Comparison of ENCODE assay signal across 8 mouse cellular contexts in the genomic region with DNA sequence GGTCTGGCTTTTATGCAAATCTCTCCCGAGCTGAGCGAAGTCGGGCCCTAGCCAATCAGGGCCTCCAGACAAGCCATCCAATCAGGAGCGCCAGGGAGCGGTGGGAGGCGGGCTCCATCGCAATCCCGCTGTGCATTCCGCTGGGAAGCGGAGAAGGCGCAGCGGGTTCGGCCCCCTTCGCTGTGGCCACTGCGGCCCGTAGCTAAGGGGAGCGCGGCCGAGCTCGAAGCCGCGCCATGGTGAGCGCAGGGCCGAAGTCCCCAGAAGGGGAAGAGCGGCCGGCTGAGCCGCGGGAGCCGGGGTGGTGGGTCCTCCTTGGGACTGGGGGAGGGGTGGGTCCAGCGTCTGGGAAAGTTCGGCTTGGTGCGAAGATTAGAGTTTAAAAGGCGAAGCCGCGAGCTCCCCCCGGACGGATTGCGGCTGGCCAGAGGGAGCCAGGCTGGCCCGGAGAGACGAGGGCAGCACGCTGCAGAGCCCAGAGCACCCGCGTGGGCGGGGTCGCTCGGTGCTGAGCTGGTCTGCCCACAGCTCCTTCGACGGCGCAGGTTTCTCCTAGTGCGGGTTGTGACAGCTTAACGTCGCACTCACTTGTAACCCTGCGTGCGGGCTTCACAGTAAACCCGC. TPM values are rescaled to one million over a fixed set of nuclear protein-coding genes. Genes with fewer than 3 reads are reported as not detected.
A peak's percentile ranks its signal among the peaks of the same experiment; 100 is the strongest.
DNase-seq lines count a peak whose midpoint lies in the region; ATAC-seq and TF ChIP-seq lines count a peak whose summit lies in the region.

Gene Zfp964 (plus strand): TSS at position 122 of the 624 bp plus-strand sequence.

- no peak for TF ChIP-seq CTCF in liver, embryonic 14.5 days (IDR thresholded peaks at IDR 0.05; ENCODE audit: low read depth)
- TF ChIP-seq CTCF in stomach, postnatal 0 days (IDR thresholded peaks at IDR 0.05; ENCODE audit: low read depth), result no peak

- under 1% methylated on average over 55 of the region's 55 CpGs for whole genome bisulfite sequencing in forebrain, embryonic 10.5 days
- under 1% methylated on average over 55 of the region's 55 CpGs for WGBS in heart, embryonic 15.5 days
- under 1% methylated on average over 53 of the region's 55 CpGs for WGBS in liver, embryonic 14.5 days (ENCODE audit: insufficient replicate concordance)
- WGBS in neural tube, embryonic 11.5 days, result under 1% methylated on average over 48 of the region's 55 CpGs
- WGBS in stomach, postnatal 0 days, result under 1% methylated on average over 50 of the region's 55 CpGs

- peak within 1 kb of the TSS; percentile 69 for H3K4me3 ChIP-seq in forebrain, embryonic 10.5 days
- peak within 1 kb of the TSS; percentile 81 for H3K4me3 ChIP-seq in heart, embryonic 15.5 days
- peak within 1 kb of the TSS; percentile 42 to 56 for H3K4me3 ChIP-seq in liver, embryonic 14.5 days (ENCODE audit: insufficient read depth in 1 of 2, low read depth in 2 of 2, low read length in 2 of 2)
- H3K4me3 ChIP-seq in neural tube, embryonic 11.5 days (ENCODE audit: low read depth, low read length), result peak within 1 kb of the TSS; percentile 58
- peak within 1 kb of the TSS; percentile 59 for H3K4me3 ChIP-seq in stomach, postnatal 0 days (ENCODE audit: low read depth, low read length)

- no peak for TF ChIP-seq EP300 in liver, embryonic 14.5 days (IDR thresholded peaks at IDR 0.05; ENCODE audit: low read depth)
- TF ChIP-seq EP300 in stomach, postnatal 0 days (optimal IDR thresholded peaks at IDR 0.05), result no peak

- H3K9ac ChIP-seq in heart, embryonic 15.5 days, result peak within 1 kb of the TSS; percentile 83
- peak within 1 kb of the TSS; percentile 31; the same call in 1 of the 2 replicates for H3K9ac ChIP-seq in liver, embryonic 14.5 days (replicated peaks)
- peak within 1 kb of the TSS; percentile 80 for H3K9ac ChIP-seq in neural tube, embryonic 11.5 days (ENCODE audit: low read length)
- H3K9ac ChIP-seq in stomach, postnatal 0 days (ENCODE audit: low read length), result peak within 1 kb of the TSS; percentile 73

- peaks cover 9% of the 10 kb centered on the region; the same call in 1 of the 2 replicates for H3K27me3 ChIP-seq in forebrain, embryonic 10.5 days (ENCODE audit: poor library complexity, severe bottlenecking)
- no peaks in the 10 kb centered on the region for H3K27me3 ChIP-seq in heart, embryonic 15.5 days
- peaks cover 11% of the 10 kb centered on the region for H3K27me3 ChIP-seq in liver, embryonic 14.5 days (ENCODE audit: control insufficient read depth, insufficient read depth, low read length)
- H3K27me3 ChIP-seq in neural tube, embryonic 11.5 days (ENCODE audit: control insufficient read depth, insufficient read depth, low read length), result no peaks in the 10 kb centered on the region
- no peaks in the 10 kb centered on the region for H3K27me3 ChIP-seq in stomach, postnatal 0 days (ENCODE audit: control insufficient read depth, insufficient read depth, low read length)

- peaks cover 6% of the 10 kb centered on the region for H3K36me3 ChIP-seq in forebrain, embryonic 10.5 days (replicated peaks)
- H3K36me3 ChIP-seq in heart, embryonic 15.5 days, result no peaks in the 10 kb centered on the region
- H3K36me3 ChIP-seq in liver, embryonic 14.5 days (replicated peaks; ENCODE audit: control insufficient read depth, insufficient read depth, low read depth), result no peaks in the 10 kb centered on the region
- H3K36me3 ChIP-seq in neural tube, embryonic 11.5 days (ENCODE audit: control insufficient read depth, insufficient read depth, low read length), result no peaks in the 10 kb centered on the region
- H3K36me3 ChIP-seq in stomach, postnatal 0 days (ENCODE audit: control insufficient read depth, insufficient read depth, low read length), result no peaks in the 10 kb centered on the region

- H3K9me3 ChIP-seq in forebrain, embryonic 10.5 days, result peaks cover 4% of the 10 kb centered on the region
- H3K9me3 ChIP-seq in heart, embryonic 15.5 days (replicated peaks), result no peaks in the 10 kb centered on the region
- H3K9me3 ChIP-seq in liver, embryonic 14.5 days (ENCODE audit: control insufficient read depth, low read length), result no peaks in the 10 kb centered on the region
- no peaks in the 10 kb centered on the region for H3K9me3 ChIP-seq in neural tube, embryonic 11.5 days (ENCODE audit: control insufficient read depth, low read length)
- no peaks in the 10 kb centered on the region for H3K9me3 ChIP-seq in stomach, postnatal 0 days (ENCODE audit: control insufficient read depth, low read length)

- peak; percentile 68 for DNase-seq in c-Kit-positive CD71-negative TER-119-negative erythroid progenitor cells, embryonic 14.5 days (ENCODE audit: low read depth)
- peak; percentile 92 for DNase-seq in forebrain, embryonic 10.5 days (ENCODE audit: extremely low spot score, low spot score)
- DNase-seq in kidney, postnatal 25 days, result peak; percentile 93 to 97
- peak; percentile 44 to 50 (median 50) for DNase-seq in liver, embryonic 14.5 days (ENCODE audit: low read depth in 3 of 3, low spot score in 3 of 3)
- peak; percentile 95 for DNase-seq in neural tube, embryonic 11.5 days (ENCODE audit: low spot score)
- DNase-seq in stomach, postnatal 0 days (ENCODE audit: low spot score), result peak; percentile 92

- peak within 1 kb of the TSS; percentile 94 for H3K27ac ChIP-seq in forebrain, embryonic 10.5 days
- H3K27ac ChIP-seq in heart, embryonic 15.5 days, result peak within 1 kb of the TSS; percentile 95
- H3K27ac ChIP-seq in liver, embryonic 14.5 days, result no peak within 1 kb of the TSS
- H3K27ac ChIP-seq in neural tube, embryonic 11.5 days (ENCODE audit: low read depth, low read length), result peak within 1 kb of the TSS; percentile 85
- H3K27ac ChIP-seq in stomach, postnatal 0 days (replicated peaks), result peak within 1 kb of the TSS; percentile 85

- peak; percentile 98 for ATAC-seq in CD4-positive, CD25-positive, alpha-beta regulatory T cell, adult 4 months
- peak; percentile 99 for ATAC-seq in heart, embryonic 15.5 days (replicated peaks; ENCODE audit: insufficient number of reproducible peaks, insufficient read depth, low FRiP score, low read depth)
- peak; percentile 90 for ATAC-seq in liver, embryonic 14.5 days (ENCODE audit: insufficient read depth)
- ATAC-seq in neural tube, embryonic 11.5 days (ENCODE audit: insufficient read depth, low FRiP score, low TSS enrichment), result peak; percentile 99
- ATAC-seq in stomach, postnatal 0 days (ENCODE audit: low FRiP score, low TSS enrichment), result peak; percentile 100

- H3K4me1 ChIP-seq in forebrain, embryonic 10.5 days, result peaks cover 13% of the 10 kb centered on the region
- H3K4me1 ChIP-seq in heart, embryonic 15.5 days (replicated peaks), result peaks cover 8% of the 10 kb centered on the region; the same call in 1 of the 2 replicates
- 0 out of 4 replicates have a peak, but pooled peaks cover 0 to 2% of the 10 kb centered on the region in 2 experiments for H3K4me1 ChIP-seq in liver, embryonic 14.5 days (replicated peaks; ENCODE audit: control insufficient read depth in 2 of 2, insufficient read depth in 2 of 2, low read length in 1 of 2)
- H3K4me1 ChIP-seq in neural tube, embryonic 11.5 days (ENCODE audit: control insufficient read depth, insufficient read depth, low read length), result no peaks in the 10 kb centered on the region; the same call in 1 of the 2 replicates
- peaks cover 4% of the 10 kb centered on the region; the same call in 1 of the 2 replicates for H3K4me1 ChIP-seq in stomach, postnatal 0 days (replicated peaks; ENCODE audit: control insufficient read depth, insufficient read depth)

- peak within 1 kb of the TSS; percentile 97 for H3K4me2 ChIP-seq in heart, embryonic 15.5 days
- peak within 1 kb of the TSS; percentile 66 for H3K4me2 ChIP-seq in liver, embryonic 14.5 days (ENCODE audit: low read depth)
- H3K4me2 ChIP-seq in neural tube, embryonic 11.5 days (ENCODE audit: low read depth), result peak within 1 kb of the TSS; percentile 86
- H3K4me2 ChIP-seq in stomach, postnatal 0 days (replicated peaks; ENCODE audit: low read depth), result peak within 1 kb of the TSS; percentile 90

RNA-seq across cellular contexts. Expression of gene Zfp964, which starts in this region (rescaled TPM):
- polyA plus RNA-seq in CD4-positive, CD25-positive, alpha-beta regulatory T cell, adult 4 months (2017; shearing (Covaris generic)), result under 1 TPM; 0.89 to 0.95 TPM
- polyA plus RNA-seq in forebrain, embryonic 10.5 days (2016; fragmentation: Nextera tagmentation; extraction: Ambion mirVana), result 2.1 and 2.6 TPM in 2 replicates
- 1.2 and 1.3 TPM in 2 replicates for polyA plus RNA-seq in heart, embryonic 15.5 days (2015; fragmentation: Nextera tagmentation; extraction: Ambion mirVana)
- polyA plus RNA-seq in liver, embryonic 14.5 days (2012; rRNA removed), result 0.30 and 0.32 TPM in 2 replicates
- polyA plus RNA-seq in liver, embryonic 14.5 days (2014; fragmentation: Nextera tagmentation; extraction: Ambion mirVana), result 0.15 and 0.35 TPM in 2 replicates
- polyA plus RNA-seq in neural tube, embryonic 11.5 days (2014; fragmentation: Nextera tagmentation; extraction: Ambion mirVana), result 1.8 and 2.6 TPM in 2 replicates
- polyA plus RNA-seq in stomach, postnatal 0 days (2015; fragmentation: Nextera tagmentation; extraction: Ambion mirVana), result 0.57 and 0.61 TPM in 2 replicates

Comparison
In these comparisons a context has a peak if more than half of its experiments do, and no peak if none do; other contexts are left out.
1. Peak in ATAC-seq in CD4-positive, CD25-positive, alpha-beta regulatory T cell, adult 4 months; RNA of the gene not detected or under 1 TPM.
2. Peak in DNase-seq, ATAC-seq, H3K4me3 ChIP-seq, H3K9ac ChIP-seq and H3K4me2 ChIP-seq in liver, embryonic 14.5 days; RNA of the gene not detected or under 1 TPM.
3. Peak in DNase-seq, ATAC-seq, H3K4me3 ChIP-seq, H3K27ac ChIP-seq, H3K9ac ChIP-seq and H3K4me2 ChIP-seq in stomach, postnatal 0 days; RNA of the gene not detected or under 1 TPM.
4. H3K9ac ChIP-seq: peak in every context shown above with its lines; median percentile 83 in heart, embryonic 15.5 days; 80 in neural tube, embryonic 11.5 days; 73 in stomach, postnatal 0 days; 31 in liver, embryonic 14.5 days.